Mouse (Mus musculus) hindbrain, embryonic 13.5 days (tissue): ENCODE data around the gene Hnrnpr. TPM values are rescaled to one million over a fixed set of nuclear protein-coding genes. Genes with fewer than 3 reads are reported as not detected.
A peak's percentile ranks its signal among the peaks of the same experiment; 100 is the strongest.

Experiments used
- ATAC-seq: fragments of 200-750 bp; cut with Nextera tagmentation; 2 replicates; pipeline ENCODE4 v1.8.0; 2017; ENCODE audit warnings: moderate TSS enrichment; ENCODE audit not compliant: low FRiP score
- H3K27ac ChIP-seq: fragments of 300-500 bp; sonication (generic); 2 replicates; pipeline ENCODE4 v1.5.1; 2015; ENCODE audit warnings: inconsistent platforms, mild to moderate bottlenecking, moderate library complexity
- H3K27me3 ChIP-seq: fragments of 300-500 bp; sonication (generic); 2 replicates; pipeline ENCODE4 v1.6.1; 2015; ENCODE audit warnings: mild to moderate bottlenecking, inconsistent platforms
- H3K36me3 ChIP-seq: fragments of 300-500 bp; sonication (generic); 2 replicates; pipeline ENCODE4 v1.6.1; 2015; ENCODE audit warnings: mild to moderate bottlenecking, inconsistent platforms
- H3K4me1 ChIP-seq: fragments of 300-500 bp; sonication (generic); replicated peaks from 2 replicates; pipeline ENCODE4 v1.6.1; 2015; ENCODE audit warnings: inconsistent platforms
- H3K4me2 ChIP-seq: fragments of 300-500 bp; sonication (generic); 2 replicates; pipeline ENCODE4 v1.6.1; 2015; ENCODE audit warnings: inconsistent platforms, mild to moderate bottlenecking, moderate library complexity
- H3K4me3 ChIP-seq: fragments of 300-500 bp; sonication (generic); 2 replicates; pipeline ENCODE4 v1.5.1; 2015; ENCODE audit warnings: mild to moderate bottlenecking, inconsistent platforms
- H3K9ac ChIP-seq: fragments of 300-500 bp; sonication (generic); 2 replicates; pipeline ENCODE4 v1.6.1; 2015; ENCODE audit warnings: mild to moderate bottlenecking, inconsistent platforms
- H3K9me3 ChIP-seq: fragments of 300-500 bp; sonication (generic); 2 replicates; pipeline ENCODE4 v1.6.1; 2016; ENCODE audit warnings: inconsistent platforms
- WGBS: fragments of 180-500 bp; shearing (Covaris S2); methylation state at CpG from one replicate; pipeline ENCODE4 v1.1.7; 2015; 5-methylcytosine and 5-hydroxymethylcytosine counted together
- polyA plus RNA-seq: library from polyadenylated mRNA; unstranded; fragments of >200 nt; fragmentation: Nextera tagmentation; extraction: Ambion mirVana; gene quantifications from 2 replicates; pipeline ENCODE4 v1.2.1, GENCODE M21; 2015

Hnrnpr gene
- polyA plus RNA-seq: 234 and 252 TPM in 2 replicates

DNA sequence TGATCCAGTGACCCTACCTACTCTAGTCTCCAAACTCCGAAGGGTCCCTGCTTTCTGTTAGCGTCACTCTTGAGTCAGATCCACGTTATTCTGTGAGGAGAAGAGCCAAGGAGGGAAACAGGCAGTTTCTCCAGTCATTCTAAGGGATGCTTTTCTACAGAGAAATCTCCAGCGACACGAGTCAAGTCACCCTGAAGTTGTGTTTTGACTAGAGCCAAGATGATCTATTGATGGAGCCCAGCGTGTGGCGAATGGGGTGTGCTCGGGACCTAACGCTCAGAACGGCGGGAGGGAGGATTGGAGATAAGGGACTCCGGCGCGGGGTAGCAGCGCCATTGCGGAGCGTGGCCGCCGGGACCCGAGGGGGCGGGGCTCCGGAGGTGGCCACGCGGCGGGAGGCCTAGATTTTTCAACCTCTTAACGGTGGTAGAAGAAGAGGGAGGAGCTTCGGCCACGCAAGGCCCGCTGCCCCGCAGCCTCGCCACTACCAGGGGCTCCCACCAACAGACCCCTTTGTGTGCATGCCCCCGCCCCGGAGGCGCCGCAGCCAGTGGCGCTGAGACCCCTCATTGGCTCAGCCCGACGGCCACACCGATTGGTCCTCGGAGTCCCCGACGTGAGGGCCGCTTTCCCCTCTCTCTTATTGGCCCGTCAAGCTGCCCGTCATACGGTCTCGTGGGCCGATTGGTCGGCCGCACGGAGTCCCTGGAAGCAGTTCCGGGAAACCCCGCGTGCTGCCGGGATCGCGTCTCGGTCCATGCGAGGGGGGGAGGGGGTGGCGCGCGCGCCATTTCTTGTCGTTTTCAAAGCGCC is at the start of gene Hnrnpr:
Gene Hnrnpr, plus strand, starts transcription at position 714 of the 813 bp plus-strand sequence.
- ATAC-seq: peak; percentile 100
- WGBS: 0% methylated on average over 65 of the region's 65 CpGs
- Histone ChIP-seq H3K36me3 (no peaks in the 10 kb centered on the region), H3K4me3 (peak within 1 kb of the TSS; percentile 100), H3K9me3 (no peaks in the 10 kb centered on the region), H3K27me3 (no peaks in the 10 kb centered on the region), H3K9ac (peak within 1 kb of the TSS; percentile 99), H3K27ac (peak within 1 kb of the TSS; percentile 99), H3K4me1 (peaks cover 38% of the 10 kb centered on the region), H3K4me2 (peak within 1 kb of the TSS; percentile 71)

DNA sequence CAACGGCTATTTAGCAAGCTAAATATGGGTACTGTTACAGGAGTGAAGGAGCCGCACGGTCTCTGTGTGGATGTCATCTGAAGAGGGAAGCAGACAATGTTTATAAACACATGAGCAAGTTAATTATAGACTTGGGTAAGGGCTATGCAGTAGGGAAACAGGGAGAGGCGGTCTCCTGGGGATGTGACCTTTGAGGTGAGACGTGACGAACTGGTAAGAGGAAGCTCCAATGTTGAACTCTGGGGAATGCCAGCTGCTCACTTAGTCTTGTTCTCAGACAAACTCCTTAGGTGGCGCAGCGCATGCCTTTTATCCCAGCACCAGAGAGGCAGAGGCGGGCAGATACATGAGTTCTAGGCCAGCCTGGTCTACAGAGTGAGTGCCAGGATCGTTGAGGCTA is 48.8 kb upstream of the Hnrnpr start:
- no peak overlapping the region for H3K9ac ChIP-seq
- ATAC-seq: no peak
- H3K4me3 ChIP-seq: no peak overlapping the region
- no peaks in the 10 kb centered on the region for H3K9me3 ChIP-seq
- H3K36me3 ChIP-seq: no peaks in the 10 kb centered on the region
- 79% methylated on average over 10 of the region's 10 CpGs for WGBS
- H3K27me3 ChIP-seq: peaks cover 6% of the 10 kb centered on the region; the same call in 1 of the 2 replicates
- H3K4me2 ChIP-seq: no peak overlapping the region
- no peaks in the 10 kb centered on the region; the same call in 1 of the 2 replicates for H3K4me1 ChIP-seq
- H3K27ac ChIP-seq: no peak overlapping the region

DNA sequence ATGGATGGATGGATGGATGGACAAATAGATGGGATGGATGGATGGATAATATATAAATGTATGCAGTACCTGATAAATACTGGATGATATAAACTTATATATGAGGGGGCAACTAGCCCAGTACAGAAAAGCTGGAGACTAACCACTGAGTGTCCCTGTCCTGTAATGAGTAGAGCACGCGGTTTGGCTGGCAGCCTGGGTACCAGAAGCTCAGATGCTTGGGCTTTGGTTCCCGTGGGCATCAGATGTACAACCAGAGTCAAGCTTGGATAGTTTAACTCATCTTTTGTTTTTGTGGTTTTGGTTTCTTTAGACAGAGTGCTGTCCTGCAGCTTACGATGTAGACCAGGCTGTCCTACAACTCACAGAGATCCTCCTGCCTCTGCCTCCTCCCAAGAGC is 47.2 kb upstream of the Hnrnpr start:
- Histone ChIP-seq H3K9me3 (no peaks in the 10 kb centered on the region), H3K4me3 (no peak overlapping the region), H3K4me2 (no peak overlapping the region), H3K4me1 (no peaks in the 10 kb centered on the region; the same call in 1 of the 2 replicates), H3K36me3 (no peaks in the 10 kb centered on the region), H3K27me3 (peaks cover 6% of the 10 kb centered on the region; the same call in 1 of the 2 replicates), H3K27ac (no peak overlapping the region), H3K9ac (no peak overlapping the region)
- ATAC-seq: no peak
- 98% methylated on average over 4 of the region's 4 CpGs for WGBS

DNA sequence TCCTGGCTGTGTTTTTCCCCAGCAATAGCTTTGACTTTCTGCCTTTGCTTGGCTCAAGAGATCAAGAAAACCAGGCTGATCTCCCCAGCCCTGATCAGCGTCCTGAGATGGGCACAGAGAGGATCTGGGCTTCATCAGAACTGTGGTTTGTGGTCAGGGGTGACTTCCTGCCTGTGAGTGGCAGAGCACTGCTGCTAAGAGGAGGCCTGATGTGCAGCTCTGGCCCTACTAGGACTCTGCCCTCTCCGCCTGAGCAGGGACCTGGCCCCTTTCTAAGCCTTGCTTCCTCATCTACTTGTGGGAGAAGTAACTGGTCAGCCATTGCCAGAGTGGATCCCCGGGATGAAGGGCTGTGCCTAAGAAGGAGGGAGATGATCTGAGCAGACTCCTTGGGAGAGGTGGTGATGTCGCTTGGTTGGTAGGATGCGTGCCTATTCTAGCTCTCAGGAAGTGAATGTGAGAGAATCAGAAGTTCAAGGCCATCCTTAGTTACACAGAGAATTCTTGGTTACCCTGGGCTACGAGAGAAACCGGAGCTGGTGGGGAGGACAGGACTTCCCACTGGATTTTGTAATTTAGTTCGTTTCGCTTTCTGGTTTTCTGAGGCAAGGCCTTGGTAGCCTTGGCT is 43.9 kb upstream of the Hnrnpr start:
- Histone ChIP-seq H3K9me3 (no peaks in the 10 kb centered on the region), H3K27ac (no peak overlapping the region), H3K4me1 (no peaks in the 10 kb centered on the region), H3K4me2 (no peak overlapping the region), H3K36me3 (no peaks in the 10 kb centered on the region), H3K9ac (no peak overlapping the region), H3K4me3 (no peak overlapping the region), H3K27me3 (peaks cover 6% of the 10 kb centered on the region; the same call in 1 of the 2 replicates)
- no peak for ATAC-seq
- 86% methylated on average over 9 of the region's 9 CpGs for WGBS

DNA sequence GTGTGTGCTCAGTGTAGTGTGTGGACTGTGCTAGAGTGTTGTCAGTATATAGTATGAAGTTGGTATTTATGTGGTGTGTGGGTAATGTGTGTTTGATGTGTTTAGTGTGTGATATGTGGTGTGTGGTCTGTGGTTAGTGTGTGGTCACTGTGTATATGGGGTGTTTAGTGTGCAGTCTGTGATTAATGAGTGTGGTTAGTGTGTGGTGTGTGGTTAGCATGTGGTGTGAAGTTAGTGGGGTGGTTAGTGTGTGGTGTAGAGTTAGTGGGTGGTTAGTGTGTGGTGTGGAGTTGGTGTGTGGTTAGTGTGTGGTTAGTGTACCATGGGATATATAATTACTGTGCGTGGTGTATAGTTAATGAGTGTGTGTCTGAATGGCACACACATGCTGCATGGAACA is 41.8 kb upstream of the Hnrnpr start:
- no peak for ATAC-seq
- H3K9me3 ChIP-seq: peaks cover 4% of the 10 kb centered on the region; the same call in 1 of the 2 replicates
- no peak overlapping the region for H3K27ac ChIP-seq
- no peaks in the 10 kb centered on the region for H3K4me1 ChIP-seq
- no peak overlapping the region for H3K9ac ChIP-seq
- no peak overlapping the region for H3K4me3 ChIP-seq
- no peaks in the 10 kb centered on the region for H3K36me3 ChIP-seq
- WGBS: 91% methylated on average over 1 of the region's 1 CpGs
- no peak overlapping the region for H3K4me2 ChIP-seq
- peaks cover 6% of the 10 kb centered on the region; the same call in 1 of the 2 replicates for H3K27me3 ChIP-seq

DNA sequence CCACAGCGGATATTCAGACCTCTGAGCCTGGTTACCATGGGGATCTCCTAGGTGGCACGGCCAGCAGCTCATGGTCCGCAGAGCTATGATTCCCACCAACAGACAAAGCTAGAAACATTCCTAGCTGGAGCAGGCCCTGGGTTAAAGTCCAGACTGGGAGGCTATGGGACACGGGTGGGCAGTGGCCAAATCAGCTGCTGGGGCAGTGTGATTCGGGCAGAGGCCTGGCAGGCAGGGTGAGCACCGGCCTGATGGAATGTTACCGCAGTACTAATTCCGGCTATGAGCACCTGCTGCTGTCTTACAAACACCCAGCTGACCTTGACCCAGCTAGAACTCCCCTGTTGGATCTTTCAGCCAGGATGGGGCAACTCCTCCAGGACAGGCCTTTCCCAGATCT is 40.1 kb upstream of the Hnrnpr start:
- Histone ChIP-seq H3K9me3 (peaks cover 4% of the 10 kb centered on the region; the same call in 1 of the 2 replicates), H3K4me3 (no peak overlapping the region), H3K4me1 (no peaks in the 10 kb centered on the region), H3K9ac (no peak overlapping the region), H3K27ac (no peak overlapping the region), H3K36me3 (no peaks in the 10 kb centered on the region), H3K4me2 (no peak overlapping the region), H3K27me3 (no peaks in the 10 kb centered on the region)
- 82% methylated on average over 8 of the region's 8 CpGs for WGBS
- ATAC-seq: no peak

DNA sequence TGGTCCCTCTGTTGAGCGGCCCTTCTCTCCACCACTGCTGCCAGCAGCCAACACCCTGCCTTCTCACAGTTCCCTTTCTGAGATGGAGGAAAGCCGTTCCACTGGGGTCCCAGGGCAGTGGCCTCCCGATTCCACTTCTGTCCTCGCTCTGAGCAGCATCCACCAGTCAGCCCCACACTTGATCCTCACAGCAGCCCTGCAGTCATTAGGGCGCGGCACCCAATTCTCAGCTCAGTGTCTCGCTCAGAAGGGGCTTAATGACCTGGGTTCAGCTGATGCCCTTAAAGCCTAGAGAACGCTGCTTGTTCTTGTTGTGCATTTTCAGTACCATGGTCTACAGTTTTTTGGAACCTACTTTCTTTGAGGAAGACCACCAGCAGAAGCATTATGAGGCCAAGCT is 29.6 kb upstream of the Hnrnpr start:
- ATAC-seq: no peak

DNA sequence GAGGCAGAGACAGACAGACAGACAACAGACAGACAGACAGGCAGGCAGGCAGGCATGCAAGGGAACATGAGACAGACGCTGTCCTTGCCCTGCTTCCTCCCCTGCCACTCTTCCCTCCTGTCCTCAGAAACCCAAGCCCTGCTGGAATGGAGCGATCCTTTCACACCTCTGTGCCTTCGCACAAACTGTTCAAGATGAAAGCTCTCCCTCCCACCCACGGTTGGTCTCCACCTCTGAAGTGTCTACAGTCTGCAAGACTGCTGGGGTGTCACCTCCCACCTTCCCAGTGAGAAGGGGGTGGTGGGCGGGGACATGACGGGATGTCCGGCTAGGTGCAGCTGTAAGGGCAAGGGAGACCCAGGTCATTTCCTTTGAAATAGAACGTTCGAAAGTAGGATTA is 29.1 kb upstream of the Hnrnpr start:
- WGBS: 72% methylated on average over 9 of the region's 9 CpGs
- no peaks in the 10 kb centered on the region for H3K36me3 ChIP-seq
- H3K27ac ChIP-seq: no peak overlapping the region
- no peak for ATAC-seq
- H3K9ac ChIP-seq: 0 out of 2 replicates have a peak overlapping the region, but pooled peaks have one; percentile 24
- H3K4me3 ChIP-seq: no peak overlapping the region
- H3K4me2 ChIP-seq: no peak overlapping the region
- H3K27me3 ChIP-seq: 0 out of 2 replicates have a peak, but pooled peaks cover 8% of the 10 kb centered on the region
- H3K4me1 ChIP-seq: peaks cover 31% of the 10 kb centered on the region
- H3K9me3 ChIP-seq: no peaks in the 10 kb centered on the region

More for the DNA sequence above, 29.6 kb upstream of the Hnrnpr start:
- no peak overlapping the region for H3K27ac ChIP-seq
- 0 out of 2 replicates have a peak, but pooled peaks cover 10% of the 10 kb centered on the region for H3K27me3 ChIP-seq
- no peak overlapping the region for H3K9ac ChIP-seq
- no peaks in the 10 kb centered on the region for H3K36me3 ChIP-seq
- WGBS: 91% methylated on average over 8 of the region's 8 CpGs
- no peaks in the 10 kb centered on the region for H3K9me3 ChIP-seq
- no peak overlapping the region for H3K4me3 ChIP-seq
- peaks cover 27% of the 10 kb centered on the region for H3K4me1 ChIP-seq
- H3K4me2 ChIP-seq: no peak overlapping the region

DNA sequence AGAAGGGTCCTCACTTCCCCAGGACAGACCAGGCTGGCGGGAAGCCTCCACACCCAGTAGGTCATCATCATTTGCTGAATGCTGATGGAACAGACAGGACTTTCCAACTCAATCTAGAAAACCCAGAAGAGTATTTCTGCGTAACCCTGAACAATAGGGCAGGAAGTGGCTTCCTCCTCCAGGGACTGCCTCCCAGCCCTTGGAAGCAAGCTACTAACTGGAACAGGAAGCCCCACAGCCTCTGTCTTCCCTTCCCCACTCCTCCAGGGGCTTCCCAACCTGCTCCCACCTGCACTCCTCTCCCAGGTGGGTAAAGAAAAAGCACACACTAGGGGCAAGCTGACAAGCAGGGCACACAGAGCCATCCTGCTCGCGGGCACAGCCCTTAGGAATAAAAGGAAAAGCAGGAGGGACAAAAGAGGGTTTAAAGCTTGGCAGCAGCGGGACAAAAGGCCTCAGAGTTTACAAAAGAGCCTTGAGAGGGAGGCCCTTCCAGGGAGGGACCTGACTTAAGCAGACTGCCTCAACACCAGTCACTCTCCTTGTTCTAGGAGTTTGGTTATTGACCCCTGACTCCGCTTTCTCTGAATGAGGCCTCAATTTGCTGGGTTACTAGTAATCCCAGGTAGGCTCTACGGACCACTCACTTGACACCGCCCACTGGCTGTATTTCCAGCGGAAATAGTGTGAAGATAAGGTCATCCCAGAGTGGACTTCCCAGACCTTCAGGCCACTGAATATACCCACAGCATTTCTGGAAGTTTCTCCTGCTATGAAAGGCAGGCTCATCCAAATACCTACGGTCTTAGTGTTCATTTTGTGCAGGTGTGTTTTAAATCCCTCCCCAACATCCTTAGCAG is 27.9 kb upstream of the Hnrnpr start:
- no peak for ATAC-seq
- H3K4me1 ChIP-seq: peaks cover 43% of the 10 kb centered on the region
- H3K4me2 ChIP-seq: no peak overlapping the region
- 0 out of 2 replicates have a peak, but pooled peaks cover 4% of the 10 kb centered on the region for H3K27me3 ChIP-seq
- peak overlapping the region; percentile 51 for H3K9ac ChIP-seq
- no peaks in the 10 kb centered on the region for H3K9me3 ChIP-seq
- H3K27ac ChIP-seq: peak overlapping the region; percentile 95
- peaks cover 6% of the 10 kb centered on the region for H3K36me3 ChIP-seq
- H3K4me3 ChIP-seq: no peak overlapping the region
- WGBS: 15% methylated on average over 10 of the region's 10 CpGs

DNA sequence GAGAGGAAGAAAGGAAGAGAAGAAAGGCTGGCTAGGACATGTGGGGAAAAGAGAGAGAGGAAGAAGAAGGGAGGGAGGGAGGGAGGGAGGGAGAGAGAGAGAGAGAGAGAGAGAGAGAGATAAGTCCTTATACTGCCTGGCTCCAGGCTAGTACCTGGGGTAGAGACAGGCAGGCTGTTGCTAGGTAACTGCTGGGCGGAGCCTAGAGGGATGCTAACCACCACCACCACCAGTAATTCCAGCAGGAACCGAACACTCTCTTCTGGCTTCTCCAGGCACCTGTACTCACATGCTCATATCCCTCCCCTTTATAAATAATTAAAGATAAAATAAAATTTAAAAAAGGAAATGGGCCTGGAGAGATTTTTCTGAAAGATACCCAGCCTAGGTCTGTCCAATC is 27.0 kb upstream of the Hnrnpr start:
- H3K4me2 ChIP-seq: peak overlapping the region; percentile 87; the same call in 1 of the 2 replicates
- 28% methylated on average over 2 of the region's 2 CpGs for WGBS
- H3K36me3 ChIP-seq: peaks cover 15% of the 10 kb centered on the region
- H3K9me3 ChIP-seq: peaks cover 6% of the 10 kb centered on the region; the same call in 1 of the 2 replicates
- H3K27me3 ChIP-seq: peaks cover 11% of the 10 kb centered on the region
- H3K4me1 ChIP-seq: peaks cover 44% of the 10 kb centered on the region
- H3K27ac ChIP-seq: peak overlapping the region; percentile 95
- ATAC-seq: no peak
- H3K9ac ChIP-seq: no peak overlapping the region
- no peak overlapping the region for H3K4me3 ChIP-seq

DNA sequence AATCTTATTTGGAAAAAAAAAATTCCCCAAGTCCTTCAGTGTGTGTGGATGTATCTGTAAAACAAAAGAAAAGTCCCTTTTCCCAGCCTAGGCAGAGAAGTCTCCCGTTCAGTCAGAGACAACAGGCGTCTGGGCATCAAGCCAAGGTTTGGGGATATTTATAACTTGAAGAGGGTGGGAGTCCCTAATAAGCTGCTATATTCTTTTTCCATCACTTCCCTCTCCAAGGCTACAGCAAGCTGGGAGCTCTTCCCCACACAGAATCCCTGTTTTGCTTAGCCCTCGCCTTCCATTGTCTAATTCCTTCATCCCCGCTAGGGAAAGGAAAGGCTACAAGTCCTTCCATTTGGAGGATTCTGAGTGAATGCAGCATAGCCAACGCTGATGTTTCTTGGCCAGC is 26.3 kb upstream of the Hnrnpr start, which contains the start of gene Zfp46:
Gene Zfp46, plus strand, starts transcription at position 229 of the 400 bp plus-strand sequence.
- peaks cover 45% of the 10 kb centered on the region for H3K4me1 ChIP-seq
- H3K27ac ChIP-seq: peak within 1 kb of the TSS; percentile 95
- peaks cover 22% of the 10 kb centered on the region for H3K36me3 ChIP-seq
- ATAC-seq: no peak
- peak within 1 kb of the TSS; percentile 73 for H3K4me3 ChIP-seq
- peaks cover 8% of the 10 kb centered on the region; the same call in 1 of the 2 replicates for H3K9me3 ChIP-seq
- H3K9ac ChIP-seq: peak within 1 kb of the TSS; percentile 88
- H3K27me3 ChIP-seq: peaks cover 18% of the 10 kb centered on the region
- 26% methylated on average over 5 of the region's 5 CpGs for WGBS
- peak within 1 kb of the TSS; percentile 87 for H3K4me2 ChIP-seq
